Mouse (Mus musculus): ENCODE results near the gene Mif. TPM values are rescaled to one million over a fixed set of nuclear protein-coding genes. Genes with fewer than 3 reads are reported as not detected.

Gene Mif
- total and polyA plus RNA-seq, 2 experiments, result 211 to 1,462 TPM

DNA sequence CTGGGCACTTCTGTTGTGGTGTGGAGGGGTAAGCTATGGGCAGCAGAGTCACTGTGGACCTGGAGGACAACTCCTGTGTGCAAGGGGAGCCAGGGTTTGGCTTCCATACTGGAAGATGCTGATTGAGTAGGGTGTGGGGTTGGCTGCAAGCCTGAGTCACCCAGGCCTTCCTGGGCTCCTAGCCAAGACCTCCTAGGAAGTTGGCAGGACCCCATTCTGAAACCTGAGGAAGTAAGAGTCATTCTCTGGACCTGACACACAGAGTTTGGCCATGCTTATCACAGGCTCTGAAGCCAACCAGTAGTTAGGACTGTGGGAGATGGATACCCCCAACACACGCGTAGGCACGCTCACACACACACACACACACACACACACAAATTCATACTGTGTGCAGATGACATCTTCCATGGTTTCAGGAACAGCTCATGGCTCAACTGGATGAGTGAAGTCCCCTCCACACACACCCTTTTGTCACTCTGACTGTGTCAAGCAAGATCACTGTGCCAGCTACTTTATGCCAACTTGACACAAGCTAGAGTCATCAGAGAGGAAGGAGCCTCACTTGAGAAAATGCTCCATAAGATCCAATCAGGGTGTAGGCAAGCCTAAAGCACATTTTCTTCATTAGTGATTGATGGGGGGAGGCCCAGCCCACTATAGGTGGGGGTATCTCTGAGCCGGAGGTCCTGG, 32.2 kb downstream of the Mif start:
- Histone ChIP-seq H3K9ac (ENCODE audit: low read depth, low read length) (no peak overlapping the region), H3K4me3 (ENCODE audit: insufficient read depth, low read depth, low read length) (no peak overlapping the region), H3K79me2 (ENCODE audit: control insufficient read depth, insufficient read depth, low read length) (no peaks in the 10 kb centered on the region), H3K4me1 (ENCODE audit: control insufficient read depth, insufficient read depth, low read length) (peaks cover 12% of the 10 kb centered on the region; the same call in 1 of the 2 replicates), H3K27ac (replicated peaks; ENCODE audit: insufficient read depth, low read depth, low read length) (no peak overlapping the region), H3K27me3 (ENCODE audit: control insufficient read depth, insufficient read depth, low read length) (no peaks in the 10 kb centered on the region), H3K36me3 (ENCODE audit: control insufficient read depth, insufficient read depth, low read length) (no peaks in the 10 kb centered on the region)
- 94% methylated on average over 4 of the region's 4 CpGs for WGBS
- TF ChIP-seq POLR2A (IDR thresholded peaks at IDR 0.05; ENCODE audit: extremely low read depth, insufficient read depth, low read length) (no peak), CTCF (IDR thresholded peaks at IDR 0.05; ENCODE audit: low read depth, low read length) (no peak)
- peak; percentile 23 for DNase-seq (ENCODE audit: extremely low read depth, low read depth, low spot score)

DNA sequence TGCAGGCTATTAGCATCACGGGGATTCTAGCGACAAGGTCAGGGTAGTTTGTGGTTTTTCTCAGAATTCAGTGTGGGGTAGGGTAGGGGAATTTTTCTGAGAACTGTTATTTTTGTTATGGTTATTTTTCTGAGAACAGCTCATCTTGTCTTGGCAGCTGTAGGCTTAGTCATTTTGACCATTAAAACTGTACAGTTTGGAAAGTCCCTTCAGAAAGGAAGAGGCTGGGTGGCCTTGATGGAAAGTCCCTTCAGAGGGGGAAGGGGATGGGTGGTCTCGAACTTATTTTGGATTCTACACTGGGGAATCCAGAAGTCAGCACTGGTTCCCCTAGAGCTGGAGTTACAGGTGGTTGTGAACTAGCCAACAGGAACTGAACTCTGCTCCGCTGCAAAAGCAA, 35.5 kb downstream of the Mif start:
- WGBS, result 86% methylated on average over 4 of the region's 4 CpGs
- DNase-seq (ENCODE audit: extremely low read depth, low read depth, low spot score), result no peak

DNA sequence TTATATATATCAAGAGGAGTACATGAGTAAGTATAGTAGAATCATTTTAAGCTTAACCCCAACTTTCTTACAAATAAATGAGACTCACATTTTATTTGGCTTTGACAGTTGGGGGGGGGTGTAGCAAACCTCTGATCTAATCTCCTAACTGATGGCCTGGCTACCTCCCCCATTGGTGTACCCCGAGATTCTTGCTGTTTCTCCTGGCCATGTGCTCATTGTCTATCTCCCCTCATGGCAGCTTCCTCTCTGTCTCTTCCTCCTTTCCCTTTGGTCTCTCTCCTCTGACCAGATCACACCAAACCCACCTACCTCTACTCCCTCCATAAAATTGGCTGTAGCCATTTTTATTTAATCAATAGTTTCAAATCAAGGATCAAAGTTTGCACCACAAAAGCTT, 36.3 kb downstream of the Mif start:
- no peaks in the 10 kb centered on the region for H3K36me3 ChIP-seq (ENCODE audit: control insufficient read depth, insufficient read depth, low read length)
- 89% methylated on average over 1 of the region's 1 CpGs for WGBS
- no peaks in the 10 kb centered on the region for H3K27me3 ChIP-seq (ENCODE audit: control insufficient read depth, insufficient read depth, low read length)
- no peak overlapping the region for H3K4me3 ChIP-seq (ENCODE audit: insufficient read depth, low read depth, low read length)
- no peaks in the 10 kb centered on the region for H3K79me2 ChIP-seq (ENCODE audit: control insufficient read depth, insufficient read depth, low read length)
- TF ChIP-seq POLR2A (IDR thresholded peaks at IDR 0.05; ENCODE audit: extremely low read depth, insufficient read depth, low read length) (no peak), CTCF (IDR thresholded peaks at IDR 0.05; ENCODE audit: low read depth, low read length) (no peak)
- H3K9ac ChIP-seq (ENCODE audit: low read depth, low read length), result no peak overlapping the region
- H3K4me1 ChIP-seq (ENCODE audit: control insufficient read depth, insufficient read depth, low read length), result peaks cover 7% of the 10 kb centered on the region; the same call in 1 of the 2 replicates
- DNase-seq (ENCODE audit: extremely low read depth, low read depth, low spot score), result no peak
- no peak overlapping the region for H3K27ac ChIP-seq (replicated peaks; ENCODE audit: insufficient read depth, low read depth, low read length)

More for the DNA sequence above, 35.5 kb downstream of the Mif start:
- H3K4me3 ChIP-seq (ENCODE audit: insufficient read depth, low read depth, low read length), result no peak overlapping the region
- H3K36me3 ChIP-seq (ENCODE audit: control insufficient read depth, insufficient read depth, low read length), result no peaks in the 10 kb centered on the region
- TF ChIP-seq POLR2A (IDR thresholded peaks at IDR 0.05; ENCODE audit: extremely low read depth, insufficient read depth, low read length) (no peak), CTCF (IDR thresholded peaks at IDR 0.05; ENCODE audit: low read depth, low read length) (no peak)
- no peak overlapping the region for H3K27ac ChIP-seq (replicated peaks; ENCODE audit: insufficient read depth, low read depth, low read length)
- H3K27me3 ChIP-seq (ENCODE audit: control insufficient read depth, insufficient read depth, low read length), result no peaks in the 10 kb centered on the region
- H3K4me1 ChIP-seq (ENCODE audit: control insufficient read depth, insufficient read depth, low read length), result peaks cover 7% of the 10 kb centered on the region; the same call in 1 of the 2 replicates
- H3K9ac ChIP-seq (ENCODE audit: low read depth, low read length), result no peak overlapping the region
- H3K79me2 ChIP-seq (ENCODE audit: control insufficient read depth, insufficient read depth, low read length), result no peaks in the 10 kb centered on the region

DNA sequence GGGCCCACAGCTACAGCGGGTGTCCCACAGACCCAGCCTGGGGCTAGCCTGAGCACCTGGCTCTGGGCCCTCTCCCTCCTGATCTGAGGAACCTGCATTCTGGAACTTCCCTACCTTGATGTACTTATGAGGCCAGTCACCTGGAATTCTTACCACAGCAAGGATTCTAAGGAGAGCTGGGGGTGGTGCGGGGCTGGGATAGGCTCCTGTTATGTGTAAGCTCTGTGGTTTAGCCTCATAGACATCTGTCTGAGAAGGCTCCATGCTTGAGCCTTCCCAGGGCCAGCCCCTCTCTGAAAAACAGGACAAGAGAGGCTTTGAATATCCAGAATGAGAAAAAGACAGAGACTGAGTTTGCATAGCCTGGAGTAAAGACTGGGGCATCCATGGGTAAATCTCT, 37.6 kb downstream of the Mif start, which contains the start of gene Gstt4:
Gstt4 (minus strand) TSS at position 101 of the 400 bp plus-strand sequence.
- Histone ChIP-seq H3K27ac (replicated peaks; ENCODE audit: insufficient read depth, low read depth, low read length) (no peak within 1 kb of the TSS), H3K36me3 (ENCODE audit: control insufficient read depth, insufficient read depth, low read length) (no peaks in the 10 kb centered on the region), H3K27me3 (ENCODE audit: control insufficient read depth, insufficient read depth, low read length) (no peaks in the 10 kb centered on the region), H3K4me1 (ENCODE audit: control insufficient read depth, insufficient read depth, low read length) (no peaks in the 10 kb centered on the region), H3K4me3 (ENCODE audit: insufficient read depth, low read depth, low read length) (no peak within 1 kb of the TSS), H3K79me2 (ENCODE audit: control insufficient read depth, insufficient read depth, low read length) (no peaks in the 10 kb centered on the region), H3K9ac (ENCODE audit: low read depth, low read length) (no peak within 1 kb of the TSS)
- WGBS, result 100% methylated on average over 2 of the region's 2 CpGs
- no peak for DNase-seq (ENCODE audit: extremely low read depth, low read depth, low spot score)
- TF ChIP-seq POLR2A (IDR thresholded peaks at IDR 0.05; ENCODE audit: extremely low read depth, insufficient read depth, low read length) (no peak), CTCF (IDR thresholded peaks at IDR 0.05; ENCODE audit: low read depth, low read length) (no peak)

- no peak for DNase-seq (ENCODE audit: extremely low read depth, low read depth, low spot score)
- Histone ChIP-seq H3K4me1 (ENCODE audit: control insufficient read depth, insufficient read depth, low read length) (no peaks in the 10 kb centered on the region), H3K4me3 (ENCODE audit: insufficient read depth, low read depth, low read length) (no peak overlapping the region), H3K9ac (ENCODE audit: low read depth, low read length) (no peak overlapping the region), H3K27me3 (ENCODE audit: control insufficient read depth, insufficient read depth, low read length) (no peaks in the 10 kb centered on the region), H3K36me3 (ENCODE audit: control insufficient read depth, insufficient read depth, low read length) (no peaks in the 10 kb centered on the region), H3K79me2 (ENCODE audit: control insufficient read depth, insufficient read depth, low read length) (no peaks in the 10 kb centered on the region), H3K27ac (replicated peaks; ENCODE audit: insufficient read depth, low read depth, low read length) (no peak overlapping the region)
- no peak for TF ChIP-seq CTCF (IDR thresholded peaks at IDR 0.05; ENCODE audit: low read depth, low read length)
- WGBS, result 92% methylated on average over 5 of the region's 5 CpGs
These were observed 40.2 kb downstream of the Mif start for GRCm38 (mm10) chr10:75819882-75820281.

GRCm38 (mm10) chr10:75818641-75819040, 41.4 kb downstream of the Mif start:
- WGBS, result 73% methylated on average over 10 of the region's 10 CpGs

More at GRCm38 (mm10) chr10:75818641-75819040, 41.4 kb downstream of the Mif start:
- no peaks in the 10 kb centered on the region for H3K79me2 ChIP-seq (ENCODE audit: control insufficient read depth, insufficient read depth, low read length)
- no peak for DNase-seq (ENCODE audit: extremely low read depth, low read depth, low spot score)
- H3K9ac ChIP-seq (ENCODE audit: low read depth, low read length), result no peak overlapping the region
- H3K27me3 ChIP-seq (ENCODE audit: control insufficient read depth, insufficient read depth, low read length), result no peaks in the 10 kb centered on the region
- H3K4me1 ChIP-seq (ENCODE audit: control insufficient read depth, insufficient read depth, low read length), result no peaks in the 10 kb centered on the region
- no peak overlapping the region for H3K4me3 ChIP-seq (ENCODE audit: insufficient read depth, low read depth, low read length)
- H3K27ac ChIP-seq (replicated peaks; ENCODE audit: insufficient read depth, low read depth, low read length), result no peak overlapping the region
- 0 out of 2 replicates have a peak, but pooled peaks have one; percentile 9 for TF ChIP-seq CTCF (IDR thresholded peaks at IDR 0.05; ENCODE audit: low read depth, low read length)
- no peak for TF ChIP-seq POLR2A (IDR thresholded peaks at IDR 0.05; ENCODE audit: extremely low read depth, insufficient read depth, low read length)
- no peaks in the 10 kb centered on the region for H3K36me3 ChIP-seq (ENCODE audit: control insufficient read depth, insufficient read depth, low read length)

Other genes with a start within 250 kb of the Mif start
- 1.0 and 1.1 TPM in 2 replicates for gene Susd2, start 216.2 kb downstream of the Mif start, total RNA-seq (2014; rRNA removed)
- gene Susd2, start 216.2 kb downstream of the Mif start, polyA plus RNA-seq (2012; rRNA removed), result 2.0 and 2.8 TPM in 2 replicates
- 7.8 and 12.7 TPM in 2 replicates for gene Cabin1, start 95.9 kb downstream of the Mif start, total RNA-seq (2014; rRNA removed)
- gene Cabin1, start 95.9 kb downstream of the Mif start, polyA plus RNA-seq (2012; rRNA removed), result 7.7 and 10.1 TPM in 2 replicates
- 347 and 388 TPM in 2 replicates for gene Ddt, start 86.8 kb downstream of the Mif start, total RNA-seq (2014; rRNA removed)
- 898 and 914 TPM in 2 replicates for gene Ddt, start 86.8 kb downstream of the Mif start, polyA plus RNA-seq (2012; rRNA removed)
- gene Gm20441, start 79.3 kb downstream of the Mif start, total RNA-seq (2014; rRNA removed), result not detected in 2 replicates
- gene Gm20441, start 79.3 kb downstream of the Mif start, polyA plus RNA-seq (2012; rRNA removed), result 0.37 and 0.80 TPM in 2 replicates
- 126 and 181 TPM in 2 replicates for gene Gstt3, start 78.8 kb downstream of the Mif start, total RNA-seq (2014; rRNA removed)
- gene Gstt3, start 78.8 kb downstream of the Mif start, polyA plus RNA-seq (2012; rRNA removed), result 198 and 213 TPM in 2 replicates
- gene Gstt1, start 61.7 kb downstream of the Mif start, total RNA-seq (2014; rRNA removed), result 458 and 622 TPM in 2 replicates
- 1,012 and 1,223 TPM in 2 replicates for gene Gstt1, start 61.7 kb downstream of the Mif start, polyA plus RNA-seq (2012; rRNA removed)
- gene Gstt4, start 37.7 kb downstream of the Mif start, total RNA-seq (2014; rRNA removed), result 0.09 TPM in 1 of 2 replicates, not detected in the other
- not detected in 2 replicates for gene Gstt4, start 37.7 kb downstream of the Mif start, polyA plus RNA-seq (2012; rRNA removed)
- 253 and 308 TPM in 2 replicates for gene Gstt2, start 22.8 kb downstream of the Mif start, total RNA-seq (2014; rRNA removed)
- 357 and 830 TPM in 2 replicates for gene Gstt2, start 22.8 kb downstream of the Mif start, polyA plus RNA-seq (2012; rRNA removed)
- 2.1 and 6.4 TPM in 2 replicates for gene Derl3, start 33.2 kb upstream of the Mif start, total RNA-seq (2014; rRNA removed)
- 6.4 and 15.0 TPM in 2 replicates for gene Derl3, start 33.2 kb upstream of the Mif start, polyA plus RNA-seq (2012; rRNA removed)
- 10.9 and 13.6 TPM in 2 replicates for gene Smarcb1, start 61.4 kb upstream of the Mif start, total RNA-seq (2014; rRNA removed)
- gene Smarcb1, start 61.4 kb upstream of the Mif start, polyA plus RNA-seq (2012; rRNA removed), result 15.9 and 18.1 TPM in 2 replicates
- 657 and 788 TPM in 2 replicates for gene Chchd10, start 72.9 kb upstream of the Mif start, total RNA-seq (2014; rRNA removed)
- gene Chchd10, start 72.9 kb upstream of the Mif start, polyA plus RNA-seq (2012; rRNA removed), result 1,775 and 1,843 TPM in 2 replicates
- gene Mmp11, start 76.3 kb upstream of the Mif start, total RNA-seq (2014; rRNA removed), result 0.18 and 1.5 TPM in 2 replicates
- 1.4 and 1.6 TPM in 2 replicates for gene Mmp11, start 76.3 kb upstream of the Mif start, polyA plus RNA-seq (2012; rRNA removed)
- 0.09 TPM in 1 of 2 replicates, not detected in the other for gene Gm867, start 80.4 kb upstream of the Mif start, total RNA-seq (2014; rRNA removed)
- 0.11 TPM in 1 of 2 replicates, not detected in the other for gene Gm867, start 80.4 kb upstream of the Mif start, polyA plus RNA-seq (2012; rRNA removed)
- 0.55 and 1.3 TPM in 2 replicates for gene Vpreb3, start 82.8 kb upstream of the Mif start, total RNA-seq (2014; rRNA removed)
- 0.73 and 2.0 TPM in 2 replicates for gene Vpreb3, start 82.8 kb upstream of the Mif start, polyA plus RNA-seq (2012; rRNA removed)
- 0.07 TPM in 1 of 2 replicates, not detected in the other for gene Gm5134, start 94.3 kb upstream of the Mif start, total RNA-seq (2014; rRNA removed)
- not detected in 2 replicates for gene Gm5134, start 94.3 kb upstream of the Mif start, polyA plus RNA-seq (2012; rRNA removed)
- 3.0 and 3.1 TPM in 2 replicates for gene Zfp280b, start 172.4 kb upstream of the Mif start, total RNA-seq (2014; rRNA removed)
- gene Zfp280b, start 172.4 kb upstream of the Mif start, polyA plus RNA-seq (2012; rRNA removed), result 2.6 and 3.8 TPM in 2 replicates

Measured in liver, adult 2 months (tissue).